Mouse (Mus musculus) 416B (cell line): ENCODE results near the gene Gm44511.
"Not testable (repeated sequence)": the region's sequence is repeated elsewhere in the genome, so short reads cannot be mapped to it uniquely, and the experiment has no call there.

Experiments used
- DNase-seq: peaks from one replicate; pipeline ENCODE4 v3.0.0; 2011; ENCODE audit warnings: low read depth

The Gm44511 gene

GRCm38 (mm10) chr6:128840669-128841068, 14.6 kb upstream of the Gm44511 start:
- not testable (repeated sequence) for DNase-seq

GRCm38 (mm10) chr6:128839921-128840320, 13.8 kb upstream of the Gm44511 start:
- DNase-seq = peak; percentile 82

DNA sequence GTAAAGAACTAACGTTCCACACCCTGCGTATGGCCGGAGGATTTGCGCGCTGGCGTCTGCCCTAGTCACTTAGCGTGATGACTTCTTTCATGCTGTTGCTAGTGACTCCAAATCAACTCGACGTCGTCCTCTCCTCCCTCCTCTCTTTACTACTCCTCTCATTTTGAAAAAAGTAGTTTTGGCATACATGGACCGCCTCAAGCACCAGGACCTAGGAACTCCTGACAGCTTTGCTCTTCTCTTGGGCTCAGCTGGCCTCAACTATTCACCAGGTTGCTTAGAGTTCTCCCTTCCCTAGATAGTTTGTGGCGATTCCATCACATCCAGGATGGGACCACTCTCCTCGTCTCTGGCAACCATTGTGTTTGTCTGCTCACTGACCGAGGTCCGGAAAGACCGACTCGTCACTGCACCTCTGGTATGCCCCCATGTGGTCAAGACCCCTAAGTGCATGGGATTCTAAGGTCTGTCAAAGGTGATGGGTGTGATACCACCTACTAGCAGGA, 13.2 kb upstream of the Gm44511 start:
- peak; percentile 93 for DNase-seq

DNA sequence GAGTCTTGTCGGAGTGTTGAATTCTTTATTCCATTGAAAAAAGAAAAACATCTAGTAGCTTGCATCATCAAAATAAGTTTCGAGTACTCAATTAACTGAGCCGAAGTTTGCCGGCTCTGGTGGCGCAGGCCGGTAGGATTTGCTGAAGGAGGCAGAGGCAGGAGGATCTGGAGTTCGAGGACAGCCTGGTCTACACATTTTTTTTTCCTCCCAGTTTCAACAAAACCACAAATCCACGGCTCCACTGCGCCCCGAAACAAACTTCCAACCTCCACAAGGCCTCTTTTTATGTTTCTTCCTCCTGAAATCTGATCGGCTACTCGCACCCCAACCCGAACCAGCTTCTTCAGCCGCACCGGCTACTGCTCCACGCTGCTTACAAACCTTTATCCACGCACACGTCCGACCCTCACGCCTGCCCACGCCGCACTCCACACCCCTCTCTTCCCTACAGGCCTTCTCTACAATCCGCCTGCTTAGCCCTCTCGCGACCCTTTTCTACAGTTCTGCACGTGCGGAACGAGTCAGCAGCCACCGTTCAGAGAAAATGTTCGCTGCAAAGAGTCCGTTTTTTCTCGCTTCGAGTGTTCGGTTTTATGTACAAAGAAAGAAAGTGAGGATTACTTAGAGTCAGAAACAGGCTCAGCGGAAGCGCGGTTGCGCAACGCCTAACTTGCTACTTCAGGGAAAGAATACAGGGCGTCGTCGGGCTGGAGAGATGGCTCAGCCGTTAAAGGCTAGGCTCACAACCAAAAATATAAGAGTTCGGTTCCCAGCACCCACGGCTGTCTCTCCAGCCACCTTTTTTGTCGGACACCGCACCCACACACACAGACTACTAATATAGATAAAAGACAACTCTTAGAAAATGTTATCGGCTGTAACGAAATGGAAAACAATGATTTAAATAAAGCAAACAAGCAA, 12.5 kb upstream of the Gm44511 start:
- peak; percentile 93 for DNase-seq

DNA sequence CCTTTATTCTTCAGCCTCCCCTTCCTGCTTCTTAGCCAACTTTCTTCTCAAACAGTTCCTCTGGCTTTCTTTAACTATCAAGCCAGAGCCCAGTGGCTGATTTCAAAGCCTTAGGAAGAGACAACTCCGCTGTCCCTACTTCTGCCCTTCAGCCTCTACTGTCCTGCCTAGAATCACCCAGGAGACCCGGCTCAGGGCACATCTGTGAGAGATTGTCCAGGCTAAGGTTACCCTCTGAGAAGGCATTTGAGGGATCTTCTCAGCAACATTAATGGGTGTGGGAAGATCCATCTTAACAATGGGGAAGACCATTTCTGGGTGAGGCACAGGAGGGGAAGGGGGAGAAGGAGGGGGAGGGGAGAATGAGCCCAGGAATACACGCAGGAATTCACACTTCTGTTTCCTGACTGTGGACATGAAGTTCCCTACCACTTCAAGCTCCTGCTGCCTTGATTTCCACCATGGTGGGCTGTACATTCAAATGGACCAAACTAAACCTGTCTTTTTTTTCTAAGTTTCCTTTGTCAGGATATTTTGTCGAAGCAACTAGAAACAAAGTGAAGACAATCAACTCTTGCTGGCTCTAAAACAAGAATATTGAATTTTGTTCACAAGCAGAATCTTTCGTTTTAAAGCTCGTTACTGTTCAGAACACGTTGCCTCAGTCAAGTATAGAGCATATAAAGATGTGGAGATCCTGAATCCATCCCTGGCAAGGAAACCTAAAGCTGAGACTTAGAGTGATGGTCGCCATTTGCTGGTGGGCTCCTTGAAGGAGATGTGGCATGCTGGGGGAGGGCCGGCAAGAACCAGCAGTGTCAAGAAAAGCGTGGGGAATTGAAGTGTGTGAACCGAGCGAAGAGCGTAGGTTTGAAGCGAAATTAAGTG, 11.6 kb upstream of the Gm44511 start:
- DNase-seq = peak; percentile 57

- no peak for DNase-seq
Measured at GRCm38 (mm10) chr6:128836955-128837334, 10.8 kb upstream of the Gm44511 start.

DNA sequence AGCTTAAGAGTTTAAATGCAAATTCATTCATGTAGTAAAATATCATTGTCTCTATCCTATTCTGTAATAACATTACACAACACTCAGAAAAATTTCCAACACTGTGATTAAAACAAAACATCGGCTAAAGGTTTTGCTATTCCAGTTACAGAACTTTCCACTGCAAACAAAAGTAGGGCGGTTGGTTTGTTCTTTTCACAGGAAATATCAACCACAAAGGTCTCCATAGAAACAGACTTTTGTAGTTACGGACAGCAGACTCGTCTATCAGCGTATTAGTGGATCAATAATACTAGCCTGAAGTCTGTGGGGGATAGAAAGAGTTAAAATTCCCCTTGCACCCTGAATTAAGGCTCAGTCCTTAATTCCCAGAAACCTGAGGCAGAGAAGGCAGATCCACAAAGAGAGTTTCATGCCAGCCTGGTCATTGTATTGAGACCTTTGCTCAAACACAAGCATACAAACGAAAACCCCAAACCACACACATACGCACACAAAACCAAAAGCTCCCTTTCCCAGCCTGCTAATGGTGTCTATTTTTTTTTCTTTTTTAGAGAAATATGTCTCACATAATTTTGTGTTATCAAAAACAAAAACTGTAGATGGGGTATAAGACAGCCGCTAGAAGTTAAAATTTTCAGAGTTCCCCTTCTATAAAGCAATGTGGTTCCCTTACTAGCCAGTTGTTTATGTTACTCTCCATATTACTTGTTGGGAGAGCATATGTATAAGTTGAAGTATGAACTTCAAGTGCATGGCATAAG, 10.3 kb upstream of the Gm44511 start:
- peak; percentile 78 for DNase-seq

- DNase-seq = peak; percentile 80
Measured at GRCm38 (mm10) chr6:128835571-128835970, 9.5 kb upstream of the Gm44511 start.

- no peak for DNase-seq
Measured at GRCm38 (mm10) chr6:128833046-128833445, 6.9 kb upstream of the Gm44511 start.

DNA sequence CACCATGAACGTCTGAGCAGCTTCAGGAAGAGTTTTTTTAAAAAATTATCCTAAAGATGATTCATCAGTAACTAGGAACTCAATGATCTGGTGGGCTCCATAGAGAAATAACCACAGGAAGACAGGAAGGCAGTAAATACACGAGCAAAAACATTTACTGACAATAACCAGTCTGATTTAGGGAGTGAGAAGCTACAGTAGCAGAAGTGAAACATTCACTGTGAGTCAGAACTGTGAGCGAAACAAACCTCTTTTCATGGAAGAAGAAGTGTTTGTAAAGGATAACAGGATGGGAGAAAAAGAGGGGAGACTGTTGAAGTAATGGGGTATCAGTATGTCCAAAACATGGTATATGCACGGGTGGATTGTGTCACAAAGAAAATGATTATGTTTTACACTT, 3.7 kb upstream of the Gm44511 start:
- DNase-seq = no peak

DNA sequence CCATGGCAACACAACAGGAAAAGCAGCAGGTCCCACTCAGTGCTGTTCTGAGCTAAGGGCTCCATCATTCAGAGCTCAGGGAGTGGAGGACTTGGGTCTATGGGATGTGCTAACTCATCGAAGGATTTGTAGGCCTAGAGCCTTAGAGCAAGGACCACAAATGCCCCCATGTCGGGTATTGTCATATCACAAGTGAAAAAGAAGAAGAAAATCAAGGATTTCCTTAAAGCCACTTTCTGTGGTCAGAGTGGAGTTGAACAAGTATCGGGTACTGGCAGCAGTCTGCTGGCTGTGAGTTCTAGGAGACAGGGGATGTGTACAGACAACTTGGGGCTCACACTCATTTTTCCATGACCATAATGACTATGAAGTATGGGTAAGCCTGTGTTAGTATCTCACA, 666 bp upstream of the Gm44511 start:
- DNase-seq = no peak

DNA sequence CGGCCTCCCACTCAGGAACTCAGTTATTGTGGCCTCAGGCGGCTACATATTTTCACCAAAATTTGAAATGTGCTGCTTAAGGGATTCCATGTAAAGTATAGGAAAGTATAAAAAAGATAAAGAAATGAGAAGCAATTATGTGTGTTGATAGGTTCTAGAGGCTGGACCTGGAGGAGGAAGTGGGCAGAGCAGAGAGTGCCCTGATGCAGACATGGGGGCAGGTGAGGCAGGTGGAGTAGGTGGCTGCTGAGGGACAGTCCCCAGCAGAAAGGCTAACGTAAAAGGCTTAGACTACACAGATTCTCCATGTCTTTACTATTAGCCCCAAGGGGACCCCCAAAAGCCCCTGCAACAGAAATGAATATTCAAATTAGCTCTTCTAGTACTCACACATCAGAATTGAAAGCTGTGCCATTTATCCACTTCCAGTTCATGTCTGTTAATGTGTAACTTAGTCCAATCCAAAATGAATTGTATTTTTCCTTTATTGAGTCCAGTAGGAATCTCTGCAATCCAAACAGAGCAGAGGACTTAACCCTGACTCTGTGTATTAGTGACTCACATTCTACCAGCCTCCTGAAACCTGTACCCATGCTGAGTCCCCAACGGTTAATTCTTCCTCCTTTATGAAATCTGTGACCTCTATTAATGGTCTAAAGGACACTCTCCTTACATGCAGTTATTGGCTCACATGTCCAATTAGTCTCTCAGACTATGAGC, 7.9 kb downstream of the Gm44511 start:
- DNase-seq = no peak

- peak; percentile 88 for DNase-seq
Measured at GRCm38 (mm10) chr6:128808532-128808931, 17.6 kb downstream of the Gm44511 start.

- DNase-seq = peak; percentile 39
Measured at GRCm38 (mm10) chr6:128807021-128807420, 19.1 kb downstream of the Gm44511 start.

DNA sequence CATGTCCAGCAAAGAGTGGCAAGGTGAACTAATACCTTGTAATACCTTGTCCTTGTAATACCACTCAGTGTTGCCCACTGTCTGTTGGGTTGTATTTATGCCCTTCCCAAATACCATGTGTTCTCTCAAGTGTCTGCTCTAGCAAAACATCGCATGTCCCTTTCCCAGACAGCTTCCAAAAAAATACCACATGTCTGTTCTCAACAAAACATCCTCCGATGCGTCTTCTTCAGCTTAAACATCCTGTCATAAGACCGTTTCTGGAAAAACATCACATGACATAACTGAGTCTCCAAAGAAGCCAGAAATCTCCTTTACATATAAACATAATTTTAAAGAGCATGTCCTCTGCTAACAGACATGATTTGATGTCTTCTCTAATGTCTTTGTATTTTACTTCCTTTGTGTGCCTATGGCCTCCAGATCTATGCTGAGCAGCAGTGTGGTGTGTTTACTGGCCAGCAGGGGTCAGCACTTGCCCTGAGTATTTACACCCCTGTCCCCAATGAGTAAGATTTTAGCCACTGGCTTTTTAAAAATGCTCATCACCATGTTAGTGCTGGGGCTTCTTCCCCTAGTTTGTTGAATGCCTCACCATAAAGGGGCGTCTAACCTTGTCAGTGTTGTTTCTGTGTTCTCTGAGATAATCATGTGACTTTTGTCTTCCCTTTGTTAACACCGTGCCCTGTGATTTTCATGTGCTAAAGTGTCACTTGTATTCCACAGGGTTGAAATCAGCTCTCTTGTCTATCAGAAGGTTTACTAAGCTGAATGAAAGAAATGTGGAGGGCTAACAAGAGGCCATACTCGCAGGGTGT, 21.1 kb downstream of the Gm44511 start:
- peak; percentile 87 for DNase-seq

DNA sequence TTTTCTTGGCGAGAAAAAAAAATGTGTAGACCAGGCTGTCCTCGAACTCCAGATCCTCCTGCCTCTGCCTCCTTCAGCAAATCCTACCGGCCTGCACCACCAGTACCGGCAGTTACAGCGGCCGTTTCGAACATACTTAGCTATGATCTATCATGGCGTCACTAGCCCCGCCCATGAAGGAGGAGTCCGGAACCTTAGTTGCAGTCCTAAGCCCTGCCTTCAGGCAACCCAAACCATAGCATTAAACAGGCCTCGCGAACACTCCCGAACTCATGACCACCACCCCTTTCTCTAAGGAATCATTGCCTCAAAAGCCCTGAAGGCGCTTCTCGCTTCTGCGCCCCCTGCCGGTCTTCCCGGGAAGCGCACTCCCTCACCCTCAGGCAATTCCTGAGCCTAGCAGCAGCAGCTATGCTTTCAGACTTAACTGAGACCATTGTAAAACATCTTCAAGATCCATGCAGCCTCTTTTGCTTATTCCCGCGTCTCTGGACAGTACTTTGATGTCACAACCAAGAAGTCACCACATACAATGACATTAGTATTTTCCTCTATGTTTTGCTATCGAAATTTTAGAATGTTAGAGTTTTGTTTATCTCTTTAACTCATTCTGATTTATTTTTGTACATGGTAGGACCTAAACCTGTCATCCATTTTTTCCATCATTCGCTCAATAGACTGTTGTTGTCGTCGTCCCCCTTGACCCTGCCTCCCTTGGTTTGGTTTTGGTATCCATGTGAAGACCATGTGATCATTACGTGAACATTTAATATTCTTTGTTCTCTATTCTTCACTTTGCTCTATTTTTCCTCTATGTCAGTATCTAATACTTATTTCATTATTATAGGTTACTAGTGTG, 22.9 kb downstream of the Gm44511 start:
- DNase-seq = peak; percentile 100

- DNase-seq = no peak
Measured at GRCm38 (mm10) chr6:128802557-128802956, 23.6 kb downstream of the Gm44511 start.

DNA sequence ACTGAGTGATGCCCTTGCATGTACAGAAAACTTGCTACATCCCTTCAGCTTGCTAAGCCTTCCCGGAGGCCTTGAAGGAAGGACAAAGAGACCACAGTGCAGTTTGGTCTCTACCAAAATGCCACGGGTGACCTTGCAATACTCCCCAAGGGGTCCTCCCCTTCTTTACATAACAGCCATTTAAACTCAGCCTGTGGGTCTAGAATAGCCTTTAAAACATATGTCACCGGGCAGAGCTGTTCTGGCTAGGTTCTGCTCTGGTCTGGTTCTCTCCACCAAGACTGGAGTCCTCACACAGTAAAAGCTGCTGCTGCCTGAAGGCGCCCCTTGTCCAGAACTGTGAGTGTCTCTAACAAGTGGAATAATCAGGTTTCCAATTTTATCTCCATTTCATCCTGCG, 25.4 kb downstream of the Gm44511 start:
- not testable (repeated sequence) for DNase-seq

DNA sequence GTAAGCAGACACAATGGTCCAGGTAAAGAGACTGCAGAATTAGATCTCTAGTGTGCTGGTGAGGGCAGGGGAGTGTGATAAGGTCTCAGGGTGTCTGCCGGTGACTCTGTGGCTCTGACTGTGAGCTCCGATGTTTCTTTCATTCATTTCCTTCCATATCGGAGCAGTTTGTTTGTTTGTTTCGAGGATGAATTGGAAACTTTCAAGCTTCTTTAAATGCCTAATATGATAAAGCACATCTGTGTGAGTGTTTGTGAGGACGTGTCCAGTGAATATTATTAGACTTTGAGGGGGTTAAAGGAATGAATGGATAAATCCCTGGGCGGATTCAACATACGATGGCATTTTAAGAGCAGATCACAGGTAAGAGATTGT, 26.2 kb downstream of the Gm44511 start:
- peak; percentile 49 for DNase-seq
